Mouse (Mus musculus): ENCODE measurements around the gene Tada2a. TPM values are rescaled to one million over a fixed set of nuclear protein-coding genes. Genes with fewer than 3 reads are reported as not detected.
A peak's percentile ranks its signal among the peaks of the same experiment; 100 is the strongest.

Tada2a gene
- polyA plus RNA-seq, 1 experiment from 2014 or later: 27.7 TPM

GRCm38 (mm10) chr11:84141752-84142151, 12.4 kb upstream of the Tada2a start:
- Histone ChIP-seq H3K36me3 (no peaks in the 10 kb centered on the region), H3K27me3 (no peaks in the 10 kb centered on the region), H3K4me3 (no peak overlapping the region), H3K27ac (replicated peaks) (no peak overlapping the region), H3K9ac (no peak overlapping the region), H3K9me3 (no peaks in the 10 kb centered on the region), H3K4me2 (no peak overlapping the region), H3K4me1 (replicated peaks) (no peaks in the 10 kb centered on the region)
- 58% methylated on average over 2 of the region's 2 CpGs for WGBS
- no peak for ATAC-seq (ENCODE audit: low read depth)

GRCm38 (mm10) chr11:84136453-84136852, 7.1 kb upstream of the Tada2a start:
- no peak overlapping the region for H3K4me2 ChIP-seq
- H3K4me1 ChIP-seq (replicated peaks): peaks cover 12% of the 10 kb centered on the region; the same call in 1 of the 2 replicates
- H3K9ac ChIP-seq: no peak overlapping the region
- no peaks in the 10 kb centered on the region for H3K9me3 ChIP-seq
- 70% methylated on average over 3 of the region's 3 CpGs for WGBS
- no peak overlapping the region for H3K27ac ChIP-seq (replicated peaks)
- H3K4me3 ChIP-seq: no peak overlapping the region
- H3K27me3 ChIP-seq: no peaks in the 10 kb centered on the region
- ATAC-seq (ENCODE audit: low read depth): no peak
- H3K36me3 ChIP-seq: no peaks in the 10 kb centered on the region

GRCm38 (mm10) chr11:84134331-84134860, 5.0 kb upstream of the Tada2a start:
- Histone ChIP-seq H3K27me3 (no peaks in the 10 kb centered on the region), H3K36me3 (no peaks in the 10 kb centered on the region), H3K9me3 (no peaks in the 10 kb centered on the region), H3K9ac (no peak overlapping the region), H3K27ac (replicated peaks) (no peak overlapping the region), H3K4me2 (no peak overlapping the region), H3K4me3 (no peak overlapping the region), H3K4me1 (replicated peaks) (peaks cover 21% of the 10 kb centered on the region)
- no peak for ATAC-seq (ENCODE audit: low read depth)
- 91% methylated on average over 2 of the region's 2 CpGs for WGBS

GRCm38 (mm10) chr11:84129799-84130185, 392 bp upstream of the Tada2a start:
- Histone ChIP-seq H3K4me2 (peak overlapping the region; percentile 84), H3K4me3 (peak overlapping the region; percentile 76), H3K9me3 (no peaks in the 10 kb centered on the region), H3K36me3 (peaks cover 21% of the 10 kb centered on the region), H3K9ac (peak overlapping the region; percentile 79), H3K27me3 (no peaks in the 10 kb centered on the region), H3K4me1 (replicated peaks) (peaks cover 29% of the 10 kb centered on the region), H3K27ac (replicated peaks) (peak overlapping the region; percentile 68)
- peak; percentile 73 for ATAC-seq (ENCODE audit: low read depth)
- 4% methylated on average over 11 of the region's 11 CpGs for WGBS

- H3K9me3 ChIP-seq: no peaks in the 10 kb centered on the region
- H3K4me3 ChIP-seq: no peak overlapping the region
- H3K36me3 ChIP-seq: peaks cover 23% of the 10 kb centered on the region
- H3K27ac ChIP-seq (replicated peaks): no peak overlapping the region
- peaks cover 29% of the 10 kb centered on the region for H3K4me1 ChIP-seq (replicated peaks)
- H3K27me3 ChIP-seq: no peaks in the 10 kb centered on the region
- H3K9ac ChIP-seq: no peak overlapping the region
- peak overlapping the region; percentile 84; the same call in 1 of the 2 replicates for H3K4me2 ChIP-seq
- no peak for ATAC-seq (ENCODE audit: low read depth)
- WGBS: 90% methylated on average over 4 of the region's 4 CpGs
Measured at GRCm38 (mm10) chr11:84127977-84128376, 1.4 kb downstream of the Tada2a start.

- Histone ChIP-seq H3K27me3 (no peaks in the 10 kb centered on the region), H3K4me1 (replicated peaks) (peaks cover 10% of the 10 kb centered on the region; the same call in 1 of the 2 replicates), H3K9ac (no peak overlapping the region), H3K9me3 (no peaks in the 10 kb centered on the region), H3K4me3 (no peak overlapping the region), H3K4me2 (no peak overlapping the region), H3K36me3 (peaks cover 78% of the 10 kb centered on the region), H3K27ac (replicated peaks) (no peak overlapping the region)
- no peak for ATAC-seq (ENCODE audit: low read depth)
- 39% methylated on average over 12 of the region's 12 CpGs for WGBS
Measured at GRCm38 (mm10) chr11:84121051-84121956, 8.1 kb downstream of the Tada2a start.

GRCm38 (mm10) chr11:84117431-84117830, 12.0 kb downstream of the Tada2a start:
- no peak overlapping the region for H3K9ac ChIP-seq
- ATAC-seq (ENCODE audit: low read depth): no peak
- H3K36me3 ChIP-seq: peaks cover 88% of the 10 kb centered on the region

GRCm38 (mm10) chr11:84116221-84116620, 13.2 kb downstream of the Tada2a start:
- Histone ChIP-seq H3K4me1 (replicated peaks) (0 out of 2 replicates have a peak, but pooled peaks cover 1% of the 10 kb centered on the region), H3K36me3 (peaks cover 77% of the 10 kb centered on the region), H3K9me3 (no peaks in the 10 kb centered on the region), H3K27ac (replicated peaks) (no peak overlapping the region), H3K27me3 (no peaks in the 10 kb centered on the region), H3K4me3 (no peak overlapping the region), H3K9ac (no peak overlapping the region), H3K4me2 (no peak overlapping the region)
- 61% methylated on average over 2 of the region's 2 CpGs for WGBS
- ATAC-seq (ENCODE audit: low read depth): no peak

More at GRCm38 (mm10) chr11:84117431-84117830, 12.0 kb downstream of the Tada2a start:
- Histone ChIP-seq H3K27me3 (no peaks in the 10 kb centered on the region), H3K4me1 (replicated peaks) (peaks cover 10% of the 10 kb centered on the region; the same call in 1 of the 2 replicates), H3K9me3 (no peaks in the 10 kb centered on the region), H3K4me2 (no peak overlapping the region), H3K27ac (replicated peaks) (no peak overlapping the region), H3K4me3 (no peak overlapping the region)
- WGBS: 87% methylated on average over 4 of the region's 4 CpGs

- no peak for ATAC-seq (ENCODE audit: low read depth)
- WGBS: 83% methylated on average over 9 of the region's 9 CpGs
- Histone ChIP-seq H3K4me3 (no peak overlapping the region), H3K9ac (no peak overlapping the region), H3K9me3 (no peaks in the 10 kb centered on the region), H3K4me2 (no peak overlapping the region), H3K36me3 (peaks cover 76% of the 10 kb centered on the region), H3K27me3 (no peaks in the 10 kb centered on the region), H3K27ac (replicated peaks) (no peak overlapping the region), H3K4me1 (replicated peaks) (no peaks in the 10 kb centered on the region)
Measured at GRCm38 (mm10) chr11:84115646-84116045, 13.8 kb downstream of the Tada2a start.

GRCm38 (mm10) chr11:84113623-84114022, 15.8 kb downstream of the Tada2a start:
- Histone ChIP-seq H3K9me3 (no peaks in the 10 kb centered on the region), H3K4me1 (replicated peaks) (no peaks in the 10 kb centered on the region), H3K27ac (replicated peaks) (no peak overlapping the region), H3K9ac (no peak overlapping the region), H3K27me3 (no peaks in the 10 kb centered on the region), H3K4me2 (no peak overlapping the region), H3K4me3 (no peak overlapping the region), H3K36me3 (peaks cover 71% of the 10 kb centered on the region)
- WGBS: 92% methylated on average over 5 of the region's 5 CpGs
- ATAC-seq (ENCODE audit: low read depth): no peak

GRCm38 (mm10) chr11:84107137-84107536, 22.3 kb downstream of the Tada2a start:
- 68% methylated on average over 2 of the region's 2 CpGs for WGBS
- Histone ChIP-seq H3K36me3 (peaks cover 85% of the 10 kb centered on the region), H3K4me2 (no peak overlapping the region), H3K9ac (no peak overlapping the region), H3K27ac (replicated peaks) (no peak overlapping the region), H3K4me3 (no peak overlapping the region), H3K9me3 (no peaks in the 10 kb centered on the region), H3K27me3 (no peaks in the 10 kb centered on the region), H3K4me1 (replicated peaks) (no peaks in the 10 kb centered on the region)
- no peak for ATAC-seq (ENCODE audit: low read depth)

- H3K27ac ChIP-seq (replicated peaks): no peak overlapping the region
- H3K4me2 ChIP-seq: no peak overlapping the region
- WGBS: 89% methylated on average over 6 of the region's 6 CpGs
- no peak overlapping the region for H3K4me3 ChIP-seq
- H3K36me3 ChIP-seq: peaks cover 92% of the 10 kb centered on the region
- no peaks in the 10 kb centered on the region for H3K27me3 ChIP-seq
- H3K9me3 ChIP-seq: no peaks in the 10 kb centered on the region
- no peak for ATAC-seq (ENCODE audit: low read depth)
- no peak overlapping the region for H3K9ac ChIP-seq
- H3K4me1 ChIP-seq (replicated peaks): no peaks in the 10 kb centered on the region
Measured at GRCm38 (mm10) chr11:84104036-84104435, 25.4 kb downstream of the Tada2a start.

Measured in neural tube, embryonic 13.5 days (tissue).